Mouse (Mus musculus): ENCODE data around the gene Gm2696.

GRCm38 (mm10) chr10:77839006-77839405 is 24.5 kb downstream of the Gm2696 start:
- TF ChIP-seq GATA1 (IDR thresholded peaks at IDR 0.05; ENCODE audit: low read length) (no peak), TAL1 (IDR thresholded peaks at IDR 0.05; ENCODE audit: low read length) (no peak)

Measured in erythroblast, embryonic 14.5 days (primary cell).